Mouse (Mus musculus) limb, embryonic 14.5 days (tissue): ENCODE results near the gene Lpcat3. TPM values are rescaled to one million over a fixed set of nuclear protein-coding genes. Genes with fewer than 3 reads are reported as not detected.
A peak's percentile ranks its signal among the peaks of the same experiment; 100 is the strongest.
"Not testable (repeated sequence)": the region's sequence is repeated elsewhere in the genome, so short reads cannot be mapped to it uniquely, and the experiment has no call there.

Experiments used
- ATAC-seq: fragments of 200-750 bp; cut with Nextera tagmentation; 2 replicates; pipeline ENCODE4 v1.8.0; 2017; ENCODE audit warnings: low read depth, moderate number of reproducible peaks, moderate TSS enrichment; ENCODE audit not compliant: low FRiP score
- DNase-seq: peaks from one replicate; pipeline ENCODE4 v3.0.0-alpha.2; 2015; ENCODE audit warnings: low spot score
- H3K27ac ChIP-seq: fragments of 300-500 bp; sonication (generic); replicated peaks from 2 replicates; pipeline ENCODE4 v1.5.1; 2014; ENCODE audit warnings: low read depth, mild to moderate bottlenecking, low read length, moderate library complexity, mixed read lengths
- H3K27me3 ChIP-seq: fragments of 300-500 bp; sonication (generic); 2 replicates; pipeline ENCODE4 v1.6.1; 2014; ENCODE audit warnings: low read length, mixed read lengths; ENCODE audit not compliant: control insufficient read depth, insufficient read depth
- H3K36me3 ChIP-seq: fragments of 300-500 bp; sonication (generic); 2 replicates; pipeline ENCODE4 v1.6.1; 2014; ENCODE audit warnings: mild to moderate bottlenecking, low read length, moderate library complexity, mixed read lengths; ENCODE audit not compliant: control insufficient read depth, insufficient read depth
- H3K4me1 ChIP-seq: fragments of 300-500 bp; sonication (generic); 2 replicates; pipeline ENCODE4 v1.6.1; 2014; ENCODE audit warnings: antibody characterized with exemption, low read length, mixed read lengths; ENCODE audit not compliant: control insufficient read depth, insufficient read depth
- H3K4me2 ChIP-seq: fragments of 300-500 bp; sonication (generic); replicated peaks from 2 replicates; pipeline ENCODE4 v1.6.1; 2014; ENCODE audit warnings: low read depth, mild to moderate bottlenecking, low read length, moderate library complexity; ENCODE audit not compliant: severe bottlenecking
- H3K4me3 ChIP-seq: fragments of 300-500 bp; sonication (generic); replicated peaks from 2 replicates; pipeline ENCODE4 v1.5.1; 2014; ENCODE audit warnings: low read length
- H3K9ac ChIP-seq: fragments of 300-500 bp; sonication (generic); 2 replicates; pipeline ENCODE4 v1.6.1; 2014; ENCODE audit warnings: mild to moderate bottlenecking, low read depth, low read length, moderate library complexity; ENCODE audit not compliant: severe bottlenecking
- H3K9me3 ChIP-seq: fragments of 300-500 bp; sonication (generic); 2 replicates; pipeline ENCODE4 v1.6.1; 2016; ENCODE audit warnings: low read length; ENCODE audit not compliant: control insufficient read depth
- POLR2A ChIP-seq: fragments of 200-500 bp; IDR thresholded peaks from 2 replicates; pipeline ENCODE4 v1.8.0; 2012; ENCODE audit warnings: inconsistent platforms, mild to moderate bottlenecking, moderate library complexity, borderline replicate concordance; ENCODE audit not compliant: insufficient read depth, insufficient read length; ENCODE audit errors: extremely low read depth
- whole genome bisulfite sequencing: fragments of 180-500 bp; shearing (Covaris S2); extraction: QIAGEN DNeasy Blood & Tissue Kit; methylation state at CpG from one replicate; pipeline ENCODE4 v1.1.7; 2014; 5-methylcytosine and 5-hydroxymethylcytosine counted together
- polyA plus RNA-seq, 2 experiments: library from polyadenylated mRNA; depleted of rRNA in 1 of 2; stranded (reverse) in 1 of 2; unstranded in 1 of 2; fragments of >200 nt; fragmentation: Nextera tagmentation in 1 of 2; extraction: Ambion mirVana in 1 of 2; gene quantifications; 2 replicates each; pipeline versions ENCODE4 v1.2.1 to v1.2.3; 2012 to 2014

Lpcat3 gene
- 80.8 and 101 TPM in 2 replicates for polyA plus RNA-seq (2012; rRNA removed)
- 49.3 and 51.7 TPM in 2 replicates for polyA plus RNA-seq (2014; fragmentation: Nextera tagmentation; extraction: Ambion mirVana)

DNA sequence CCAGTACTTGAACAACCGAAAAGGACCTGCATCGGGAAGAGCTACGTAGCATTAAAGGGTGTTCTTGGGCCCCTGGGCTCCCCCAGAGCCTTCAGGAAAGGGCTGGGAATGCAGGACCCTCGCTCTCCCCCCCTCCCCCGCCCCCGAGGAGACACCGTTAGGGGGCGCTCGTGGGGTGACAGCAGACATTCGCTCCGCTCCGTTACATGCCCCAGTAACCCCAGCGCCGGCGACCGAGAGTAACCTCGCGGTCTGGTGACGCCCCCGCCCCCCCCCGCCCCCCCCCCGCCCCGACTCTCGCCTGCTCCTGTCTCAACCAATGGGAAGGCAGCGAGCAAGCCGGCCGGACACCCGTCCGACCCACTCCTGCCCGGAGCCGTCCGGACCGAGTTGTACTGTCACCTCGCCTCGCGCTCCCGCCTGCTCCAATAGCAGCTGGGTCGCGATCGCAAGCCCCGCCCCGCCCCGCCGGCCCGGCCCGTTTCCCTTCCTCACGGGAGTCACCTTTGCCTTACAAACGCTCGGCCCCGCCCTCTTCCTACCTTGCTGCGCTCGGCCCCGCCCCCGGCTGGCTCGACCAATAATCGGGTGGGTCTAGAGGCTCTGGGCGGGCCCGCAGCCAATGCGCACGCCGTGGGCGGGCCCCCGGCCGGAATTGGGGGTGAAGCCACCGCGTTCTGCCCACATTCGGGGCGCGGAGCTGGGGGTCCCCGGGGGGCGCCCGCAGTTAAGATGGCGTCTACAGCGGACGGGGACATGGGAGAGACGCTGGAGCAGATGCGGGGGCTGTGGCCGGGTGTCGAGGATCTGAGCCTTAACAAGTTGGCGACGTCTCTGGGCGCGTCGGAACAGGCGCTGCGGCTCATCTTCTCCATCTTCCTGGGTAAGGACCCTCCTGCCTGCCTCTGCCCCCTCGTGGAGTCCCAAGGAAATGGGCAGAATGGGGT is at the start of gene Lpcat3:
Gene Lpcat3, plus strand, starts transcription at position 551 of the 947 bp plus-strand sequence.
- peak; percentile 98 for DNase-seq
- under 1% methylated on average over 49 of the region's 87 CpGs for WGBS
- ATAC-seq = peak; percentile 98
- Histone ChIP-seq H3K27ac (peak within 1 kb of the TSS; percentile 70), H3K4me2 (peak within 1 kb of the TSS; percentile 72), H3K9me3 (no peaks in the 10 kb centered on the region), H3K36me3 (no peaks in the 10 kb centered on the region), H3K4me3 (peak within 1 kb of the TSS; percentile 71), H3K9ac (peak within 1 kb of the TSS; percentile 67), H3K27me3 (no peaks in the 10 kb centered on the region), H3K4me1 (peaks cover 4% of the 10 kb centered on the region; the same call in 1 of the 2 replicates)
- TF ChIP-seq POLR2A = no peak

DNA sequence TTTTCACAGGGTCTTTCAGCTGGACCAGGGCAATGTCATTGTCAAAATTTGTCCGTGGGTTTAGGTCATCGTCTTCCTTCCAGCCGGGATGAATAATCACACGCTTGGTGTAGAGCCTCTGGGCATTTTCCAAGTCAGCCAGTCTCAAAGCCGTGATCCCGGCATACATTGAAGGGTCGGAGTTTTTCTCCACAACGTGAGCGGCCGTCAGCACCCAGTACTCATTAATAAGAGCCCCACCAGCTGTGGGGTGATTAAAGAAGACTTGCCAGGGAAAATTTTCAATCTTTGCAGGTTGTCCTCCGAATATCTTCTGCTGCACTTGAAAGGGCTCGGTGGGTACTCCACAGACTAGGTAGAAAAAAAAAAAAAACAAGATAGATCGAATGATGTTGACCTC is 37.2 kb upstream of the Lpcat3 start:
- H3K9ac ChIP-seq = no peak overlapping the region
- no peak for TF ChIP-seq POLR2A
- no peak overlapping the region for H3K4me3 ChIP-seq
- H3K4me2 ChIP-seq = no peak overlapping the region
- no peaks in the 10 kb centered on the region for H3K27me3 ChIP-seq
- DNase-seq (no peak), ATAC-seq (no peak)
- 84% methylated on average over 13 of the region's 13 CpGs for WGBS
- no peaks in the 10 kb centered on the region for H3K9me3 ChIP-seq
- H3K36me3 ChIP-seq = no peaks in the 10 kb centered on the region
- H3K27ac ChIP-seq = no peak overlapping the region
- no peaks in the 10 kb centered on the region for H3K4me1 ChIP-seq

GRCm38 (mm10) chr6:124626184-124626583 is 36.6 kb upstream of the Lpcat3 start:
- H3K27me3 ChIP-seq, H3K36me3 ChIP-seq, H3K9me3 ChIP-seq, H3K27ac ChIP-seq, H3K4me3 ChIP-seq, H3K4me1 ChIP-seq, DNase-seq, H3K4me2 ChIP-seq, H3K9ac ChIP-seq, ATAC-seq: not testable (repeated sequence)
- WGBS = 39% methylated on average over 1 of the region's 1 CpGs

- Histone ChIP-seq H3K9ac (no peak overlapping the region), H3K36me3 (no peaks in the 10 kb centered on the region), H3K4me1 (no peaks in the 10 kb centered on the region), H3K4me2 (no peak overlapping the region), H3K4me3 (no peak overlapping the region), H3K9me3 (no peaks in the 10 kb centered on the region), H3K27me3 (no peaks in the 10 kb centered on the region), H3K27ac (no peak overlapping the region)
- DNase-seq (no peak), ATAC-seq (no peak)
- no peak for TF ChIP-seq POLR2A
- 85% methylated on average over 4 of the region's 4 CpGs for WGBS
Observed at GRCm38 (mm10) chr6:124630763-124631162, 32.1 kb upstream of the Lpcat3 start.

DNA sequence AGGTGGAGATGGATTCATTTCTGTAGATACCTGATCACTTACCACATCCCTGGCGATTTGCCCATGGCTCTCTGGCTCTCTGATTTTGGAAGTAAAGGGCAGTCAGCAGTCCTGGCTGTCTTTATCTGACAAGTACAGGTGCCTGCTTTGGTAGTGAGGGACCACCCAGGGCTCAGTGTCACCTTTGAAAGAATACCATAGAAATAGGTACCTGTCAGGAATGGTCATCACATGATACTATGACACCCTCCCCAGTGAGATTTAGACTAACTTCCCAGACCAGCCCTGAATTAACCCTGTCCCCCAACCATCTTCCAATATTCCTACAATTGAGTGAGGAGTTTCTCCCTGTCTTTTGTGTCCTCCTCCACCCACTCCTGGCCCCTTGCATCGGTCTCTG is 26.8 kb upstream of the Lpcat3 start, which contains the start of gene C1s2:
Gene C1s2, minus strand, starts transcription at position 101 of the 400 bp plus-strand sequence.
- not testable (repeated sequence) for H3K4me1 ChIP-seq, H3K4me3 ChIP-seq, H3K9me3 ChIP-seq, H3K9ac ChIP-seq, H3K36me3 ChIP-seq, ATAC-seq, DNase-seq, H3K27me3 ChIP-seq, H3K27ac ChIP-seq, H3K4me2 ChIP-seq
- 76% methylated on average over 2 of the region's 2 CpGs for WGBS

- not testable (repeated sequence) for DNase-seq, H3K9ac ChIP-seq, H3K9me3 ChIP-seq, H3K4me3 ChIP-seq, H3K27me3 ChIP-seq, H3K4me2 ChIP-seq, H3K36me3 ChIP-seq, H3K27ac ChIP-seq, H3K4me1 ChIP-seq, ATAC-seq
- WGBS = 43% methylated on average over 6 of the region's 6 CpGs
Observed at GRCm38 (mm10) chr6:124636858-124637460, 25.9 kb upstream of the Lpcat3 start.
